Mouse (Mus musculus): Measurements from ENCODE around the gene Tomm20l.

DNA sequence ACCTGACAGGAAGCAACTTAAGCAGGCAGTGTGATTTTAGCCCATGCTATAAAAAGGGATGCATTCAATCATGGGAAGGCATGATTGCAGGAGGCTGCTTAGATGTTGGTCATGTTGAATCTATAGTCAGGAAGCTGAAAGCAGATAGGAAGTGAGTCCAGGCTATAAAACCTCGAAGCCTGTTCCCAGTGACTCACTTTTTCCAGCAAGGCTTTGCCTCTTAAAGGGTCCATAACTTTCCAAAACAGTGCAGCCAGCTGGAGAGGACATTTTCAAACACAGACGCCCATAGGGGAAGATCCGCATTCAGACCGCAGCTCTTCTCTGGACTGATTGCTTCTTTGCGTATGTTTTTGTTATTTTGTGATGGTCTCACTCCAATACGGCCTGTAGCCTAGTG lies 43.8 kb downstream of the Tomm20l start:
- TF ChIP-seq E2F4 (IDR thresholded peaks at IDR 0.05; ENCODE audit: borderline replicate concordance, low read depth, low read length) (no peak), POLR2A (IDR thresholded peaks at IDR 0.05; ENCODE audit: control insufficient read depth in 1 of 2, insufficient read depth in 1 of 2, low read depth in 1 of 2, low read length in 2 of 2, poor library complexity in 1 of 2) (no peak), POLR2AphosphoS5 (IDR thresholded peaks at IDR 0.05; ENCODE audit: borderline replicate concordance, low read depth, low read length) (no peak), EP300 (IDR thresholded peaks at IDR 0.05; ENCODE audit: low read depth in 1 of 2, low read length in 2 of 2) (no peak), TBP (IDR thresholded peaks at IDR 0.05; ENCODE audit: low read depth, low read length) (no peak), CTCF (IDR thresholded peaks at IDR 0.05 in 2 of 3, conservative IDR thresholded peaks at IDR 0.05 in 1 of 3; ENCODE audit: control insufficient read depth in 1 of 3, insufficient read depth in 1 of 3, low read depth in 2 of 3, low read length in 3 of 3, poor library complexity in 1 of 3, severe bottlenecking in 1 of 3) (no peak), MEF2A (IDR thresholded peaks at IDR 0.05; ENCODE audit: extremely low read depth, insufficient replicate concordance, low read depth, low read length, poor library complexity, severe bottlenecking) (no peak), CHD2 (IDR thresholded peaks at IDR 0.05; ENCODE audit: low read length) (no peak), ETS1 (IDR thresholded peaks at IDR 0.05; ENCODE audit: low read depth, low read length) (no peak), USF1 (IDR thresholded peaks at IDR 0.05; ENCODE audit: low read depth, low read length) (no peak)

Data from MEL (cell line).